Mouse (Mus musculus) ES-E14 (cell line): ENCODE results near the gene Pkib.

ENCODE experiments used
- CHD2 ChIP-seq: IDR thresholded peaks from 2 replicates; pipeline ENCODE4 v1.6.1; 2014; ENCODE audit warnings: mild to moderate bottlenecking, low read depth, low read length, inconsistent platforms
- HCFC1 ChIP-seq: IDR thresholded peaks from 2 replicates; pipeline ENCODE4 v1.6.1; 2012; ENCODE audit warnings: low read length, inconsistent platforms, borderline replicate concordance; ENCODE audit not compliant: insufficient read depth
- MAFK ChIP-seq: IDR thresholded peaks from 2 replicates; pipeline ENCODE4 v1.6.1; 2014; ENCODE audit warnings: mild to moderate bottlenecking, low read depth, low read length, inconsistent platforms; ENCODE audit not compliant: insufficient read depth
- ZC3H11A ChIP-seq: IDR thresholded peaks from 2 replicates; pipeline ENCODE4 v1.6.1; 2012; ENCODE audit warnings: low read depth, mild to moderate bottlenecking, inconsistent platforms, low read length, borderline replicate concordance
- ZNF384 ChIP-seq: IDR thresholded peaks from 2 replicates; pipeline ENCODE4 v1.6.1; 2012; ENCODE audit warnings: low read depth, low read length, inconsistent platforms

GRCm38 (mm10) chr10:57760694-57761093, 128.9 kb downstream of the Pkib start:
- TF ChIP-seq MAFK (no peak), ZC3H11A (no peak), ZNF384 (no peak), HCFC1 (no peak), CHD2 (no peak)
